34 mouse cellular contexts compared by ENCODE assay signal in genomic region chr2:52982502-52982901, GRCm38 (mm10).
"Had no signal": no experiment of that assay in that cellular context is flagged by ENCODE, and none has a peak within 500 bp of the region (broad histone marks: within the 10 kb centered on the region; RNA-seq: fewer than 3 reads in every experiment).

No protein-coding gene starts in this region.

- H3K27ac ChIP-seq: heart, embryonic 13.5 days; heart, embryonic 15.5 days; hindbrain, embryonic 10.5 days; hindbrain, embryonic 12.5 days; hindbrain, embryonic 13.5 days; hindbrain, embryonic 14.5 days; hindbrain, embryonic 15.5 days; hindbrain, postnatal 0 days; intestine, embryonic 15.5 days; kidney, embryonic 15.5 days; kidney, postnatal 0 days; layer of hippocampus, adult 2 months; left cerebral cortex, adult 2 months had no signal

- H3K4me3 ChIP-seq: heart, embryonic 12.5 days; heart, embryonic 13.5 days; heart, embryonic 15.5 days; hindbrain, embryonic 10.5 days; hindbrain, embryonic 12.5 days; hindbrain, embryonic 13.5 days; hindbrain, embryonic 15.5 days; intestine, embryonic 15.5 days; kidney, embryonic 15.5 days; layer of hippocampus, adult 2 months; left cerebral cortex, adult 2 months had no signal

- H3K4me2 ChIP-seq: heart, embryonic 11.5 days; heart, embryonic 12.5 days; heart, embryonic 13.5 days; heart, embryonic 15.5 days; hindbrain, embryonic 12.5 days; hindbrain, embryonic 13.5 days; hindbrain, embryonic 14.5 days; hindbrain, embryonic 15.5 days; intestine, embryonic 15.5 days; kidney, embryonic 15.5 days had no signal

- H3K27me3 ChIP-seq: heart, embryonic 12.5 days; heart, embryonic 13.5 days; heart, embryonic 15.5 days; hindbrain, embryonic 12.5 days; hindbrain, embryonic 13.5 days; hindbrain, embryonic 15.5 days; intestine, embryonic 15.5 days; kidney, embryonic 15.5 days had no signal

- H3K36me3 ChIP-seq: heart, embryonic 12.5 days; heart, embryonic 13.5 days; heart, embryonic 15.5 days; hindbrain, embryonic 10.5 days; hindbrain, embryonic 12.5 days; hindbrain, embryonic 13.5 days; hindbrain, embryonic 15.5 days; intestine, embryonic 15.5 days; kidney, embryonic 15.5 days had no signal

- H3K9me3 ChIP-seq: heart, embryonic 12.5 days; heart, embryonic 13.5 days; heart, embryonic 15.5 days; hindbrain, embryonic 10.5 days; hindbrain, embryonic 12.5 days; hindbrain, embryonic 13.5 days; hindbrain, embryonic 15.5 days; intestine, embryonic 15.5 days; kidney, embryonic 15.5 days had no signal

- H3K9ac ChIP-seq: heart, embryonic 12.5 days; heart, embryonic 13.5 days; heart, embryonic 15.5 days; hindbrain, embryonic 12.5 days; hindbrain, embryonic 13.5 days; hindbrain, embryonic 14.5 days; hindbrain, embryonic 15.5 days; intestine, embryonic 15.5 days; kidney, embryonic 15.5 days had no signal

- DNase-seq: heart, postnatal 10 days; heart, postnatal 14 days; heart, postnatal 36 days; heart, postnatal 4 days; kidney, adult 11 months; kidney, adult 18-20 months; kidney, adult 2 months; kidney, adult 8-10 months; kidney, adult 9 months; kidney, postnatal 10 days; kidney, postnatal 14 days; kidney, postnatal 25 days; kidney, postnatal 36 days; kidney, postnatal 4 days; layer of hippocampus, adult 9-11 months; layer of hippocampus, postnatal 36 days had no signal

- ATAC-seq: hindbrain, embryonic 16.5 days; hindbrain, postnatal 0 days; inflammation-experienced regulatory T-cells, adult 6 months; intestine, embryonic 15.5 days; intestine, postnatal 0 days had no signal
